Mouse (Mus musculus) limb, embryonic 11.5 days (tissue): ENCODE data around the gene Iqsec3. TPM values are rescaled to one million over a fixed set of nuclear protein-coding genes. Genes with fewer than 3 reads are reported as not detected.

Experiments used
- ATAC-seq: fragments of 200-750 bp; cut with Nextera tagmentation; 2 replicates; pipeline ENCODE4 v1.8.0; 2017; ENCODE audit warnings: low read depth; ENCODE audit not compliant: insufficient number of reproducible peaks, low FRiP score, low TSS enrichment
- DNase-seq: peaks from one replicate; pipeline ENCODE4 v3.0.0-alpha.2; 2015; ENCODE audit warnings: low spot score
- H3K27ac ChIP-seq: fragments of 300-500 bp; sonication (generic); replicated peaks from 2 replicates; pipeline ENCODE4 v1.5.1; 2014; ENCODE audit warnings: low read depth, mild to moderate bottlenecking, low read length
- H3K27me3 ChIP-seq: fragments of 300-500 bp; sonication (generic); 2 replicates; pipeline ENCODE4 v1.6.1; 2014; ENCODE audit warnings: mild to moderate bottlenecking, low read length, mixed read lengths; ENCODE audit not compliant: control insufficient read depth, insufficient read depth
- H3K36me3 ChIP-seq: fragments of 300-500 bp; sonication (generic); 2 replicates; pipeline ENCODE4 v1.6.1; 2014; ENCODE audit warnings: mild to moderate bottlenecking, low read length, moderate library complexity, mixed read lengths; ENCODE audit not compliant: control insufficient read depth, insufficient read depth
- H3K4me1 ChIP-seq: fragments of 300-500 bp; sonication (generic); 2 replicates; pipeline ENCODE4 v1.6.1; 2014; ENCODE audit warnings: low read length, mixed read lengths; ENCODE audit not compliant: control insufficient read depth, insufficient read depth
- H3K4me2 ChIP-seq: fragments of 300-500 bp; sonication (generic); 2 replicates; pipeline ENCODE4 v1.6.1; 2014; ENCODE audit warnings: low read depth, mild to moderate bottlenecking, moderate library complexity; ENCODE audit not compliant: severe bottlenecking
- H3K4me3 ChIP-seq: fragments of 300-500 bp; sonication (generic); 2 replicates; pipeline ENCODE4 v1.5.1; 2014; ENCODE audit warnings: low read depth, low read length
- H3K9ac ChIP-seq: fragments of 300-500 bp; sonication (generic); 2 replicates; pipeline ENCODE4 v1.6.1; 2014; ENCODE audit warnings: mild to moderate bottlenecking, low read length
- H3K9me3 ChIP-seq: fragments of 300-500 bp; sonication (generic); 2 replicates; pipeline ENCODE4 v1.6.1; 2016; ENCODE audit warnings: low read length; ENCODE audit not compliant: control insufficient read depth
- WGBS: fragments of 180-500 bp; shearing (Covaris S2); extraction: QIAGEN DNeasy Blood & Tissue Kit; methylation state at CpG from one replicate; pipeline ENCODE4 v1.1.7; 2014; 5-methylcytosine and 5-hydroxymethylcytosine counted together
- polyA plus RNA-seq: library from polyadenylated mRNA; unstranded; fragments of >200 nt; fragmentation: Nextera tagmentation; extraction: Ambion mirVana; gene quantifications from 2 replicates; pipeline ENCODE4 v1.2.1, GENCODE M21; 2014

Gene Iqsec3
- polyA plus RNA-seq, 1 experiment from 2014 or later = 0.07 TPM

GRCm38 (mm10) chr6:121508266-121508665, 34.8 kb upstream of the Iqsec3 start:
- ATAC-seq (no peak), DNase-seq (no peak)
- WGBS = 71% methylated on average over 5 of the region's 5 CpGs
- no peaks in the 10 kb centered on the region for H3K9me3 ChIP-seq
- H3K4me1 ChIP-seq = no peaks in the 10 kb centered on the region
- no peak overlapping the region for H3K4me3 ChIP-seq
- H3K27ac ChIP-seq = no peak overlapping the region
- no peaks in the 10 kb centered on the region for H3K36me3 ChIP-seq
- no peak overlapping the region for H3K4me2 ChIP-seq
- no peak overlapping the region for H3K9ac ChIP-seq
- no peaks in the 10 kb centered on the region for H3K27me3 ChIP-seq

GRCm38 (mm10) chr6:121501044-121501638, 27.7 kb upstream of the Iqsec3 start:
- WGBS = 70% methylated on average over 3 of the region's 3 CpGs
- no peak overlapping the region for H3K4me2 ChIP-seq
- no peak overlapping the region for H3K27ac ChIP-seq
- ATAC-seq (no peak), DNase-seq (no peak)
- no peaks in the 10 kb centered on the region for H3K36me3 ChIP-seq
- H3K4me3 ChIP-seq = no peak overlapping the region
- H3K9me3 ChIP-seq = no peaks in the 10 kb centered on the region
- H3K27me3 ChIP-seq = no peaks in the 10 kb centered on the region
- H3K4me1 ChIP-seq = 0 out of 2 replicates have a peak, but pooled peaks cover 2% of the 10 kb centered on the region
- H3K9ac ChIP-seq = no peak overlapping the region

GRCm38 (mm10) chr6:121499856-121500255, 26.4 kb upstream of the Iqsec3 start:
- H3K27ac ChIP-seq = no peak overlapping the region
- H3K9me3 ChIP-seq = no peaks in the 10 kb centered on the region
- no peaks in the 10 kb centered on the region for H3K27me3 ChIP-seq
- H3K4me2 ChIP-seq = no peak overlapping the region
- WGBS = 69% methylated on average over 3 of the region's 3 CpGs
- no peak overlapping the region for H3K9ac ChIP-seq
- DNase-seq = no peak
- ATAC-seq = no peak
- no peaks in the 10 kb centered on the region for H3K36me3 ChIP-seq
- H3K4me3 ChIP-seq = no peak overlapping the region
- 0 out of 2 replicates have a peak, but pooled peaks cover 2% of the 10 kb centered on the region for H3K4me1 ChIP-seq

GRCm38 (mm10) chr6:121498819-121499535, 25.5 kb upstream of the Iqsec3 start:
- Histone ChIP-seq H3K4me3 (no peak overlapping the region), H3K9ac (no peak overlapping the region), H3K4me1 (0 out of 2 replicates have a peak, but pooled peaks cover 2% of the 10 kb centered on the region), H3K9me3 (no peaks in the 10 kb centered on the region), H3K27me3 (no peaks in the 10 kb centered on the region), H3K4me2 (peak overlapping the region; percentile 22; the same call in 1 of the 2 replicates), H3K27ac (no peak overlapping the region), H3K36me3 (no peaks in the 10 kb centered on the region)
- DNase-seq = peak; percentile 32
- ATAC-seq = no peak
- WGBS = 17% methylated on average over 9 of the region's 9 CpGs

- Histone ChIP-seq H3K27ac (no peak overlapping the region), H3K4me3 (no peak overlapping the region), H3K36me3 (no peaks in the 10 kb centered on the region), H3K9me3 (no peaks in the 10 kb centered on the region), H3K27me3 (no peaks in the 10 kb centered on the region), H3K4me2 (no peak overlapping the region), H3K4me1 (0 out of 2 replicates have a peak, but pooled peaks cover 2% of the 10 kb centered on the region), H3K9ac (no peak overlapping the region)
- WGBS = 55% methylated on average over 7 of the region's 7 CpGs
- DNase-seq (no peak), ATAC-seq (no peak)
Observed at GRCm38 (mm10) chr6:121495606-121496005, 22.1 kb upstream of the Iqsec3 start.

- WGBS = 100% methylated on average over 1 of the region's 1 CpGs
- ATAC-seq = no peak
Observed at GRCm38 (mm10) chr6:121495026-121495425, 21.5 kb upstream of the Iqsec3 start.

GRCm38 (mm10) chr6:121494319-121494718, 20.8 kb upstream of the Iqsec3 start:
- no peak for ATAC-seq

More at GRCm38 (mm10) chr6:121495026-121495425, 21.5 kb upstream of the Iqsec3 start:
- no peaks in the 10 kb centered on the region for H3K36me3 ChIP-seq
- no peak for DNase-seq
- no peak overlapping the region for H3K27ac ChIP-seq
- H3K4me1 ChIP-seq = 0 out of 2 replicates have a peak, but pooled peaks cover 2% of the 10 kb centered on the region
- no peak overlapping the region for H3K4me2 ChIP-seq
- no peak overlapping the region for H3K9ac ChIP-seq
- H3K9me3 ChIP-seq = no peaks in the 10 kb centered on the region
- no peak overlapping the region for H3K4me3 ChIP-seq
- H3K27me3 ChIP-seq = no peaks in the 10 kb centered on the region

GRCm38 (mm10) chr6:121491339-121491738, 17.9 kb upstream of the Iqsec3 start:
- DNase-seq (no peak), ATAC-seq (no peak)
- H3K4me3 ChIP-seq = no peak overlapping the region
- H3K27ac ChIP-seq = no peak overlapping the region
- no peaks in the 10 kb centered on the region for H3K36me3 ChIP-seq
- WGBS = 87% methylated on average over 5 of the region's 5 CpGs
- no peaks in the 10 kb centered on the region for H3K4me1 ChIP-seq
- no peaks in the 10 kb centered on the region for H3K9me3 ChIP-seq
- H3K4me2 ChIP-seq = no peak overlapping the region
- H3K9ac ChIP-seq = no peak overlapping the region
- no peaks in the 10 kb centered on the region for H3K27me3 ChIP-seq

More at GRCm38 (mm10) chr6:121494319-121494718, 20.8 kb upstream of the Iqsec3 start:
- Histone ChIP-seq H3K4me1 (0 out of 2 replicates have a peak, but pooled peaks cover 2% of the 10 kb centered on the region), H3K27ac (no peak overlapping the region), H3K4me3 (no peak overlapping the region), H3K4me2 (no peak overlapping the region), H3K36me3 (no peaks in the 10 kb centered on the region), H3K9me3 (no peaks in the 10 kb centered on the region), H3K9ac (no peak overlapping the region), H3K27me3 (no peaks in the 10 kb centered on the region)
- WGBS = 82% methylated on average over 4 of the region's 4 CpGs
- DNase-seq = no peak
